Mouse (Mus musculus) midbrain, postnatal 0 days (tissue): ENCODE results near the gene Gpatch4. TPM values are rescaled to one million over a fixed set of nuclear protein-coding genes. Genes with fewer than 3 reads are reported as not detected.

ENCODE experiments used
- ATAC-seq: fragments of 200-750 bp; cut with Nextera tagmentation; 2 replicates; pipeline ENCODE4 v1.8.0; 2017; ENCODE audit warnings: moderate number of reproducible peaks, mild to moderate bottlenecking, moderate TSS enrichment, moderate library complexity; ENCODE audit not compliant: low FRiP score
- DNase-seq: peaks from one replicate; pipeline ENCODE4 v3.0.0-alpha.2; 2015; ENCODE audit warnings: low spot score
- H3K27ac ChIP-seq: fragments of 300-500 bp; sonication (generic); 2 replicates; pipeline ENCODE4 v1.5.1; 2014; ENCODE audit warnings: low read depth, mild to moderate bottlenecking, low read length, mixed read lengths
- H3K27me3 ChIP-seq: fragments of 300-500 bp; sonication (generic); 2 replicates; pipeline ENCODE4 v1.6.1; 2014; ENCODE audit warnings: low read length, control low read depth, mixed read lengths; ENCODE audit not compliant: insufficient read depth
- H3K36me3 ChIP-seq: fragments of 300-500 bp; sonication (generic); 2 replicates; pipeline ENCODE4 v1.6.1; 2014; ENCODE audit warnings: low read length, control low read depth, mixed read lengths; ENCODE audit not compliant: insufficient read depth
- H3K4me1 ChIP-seq: fragments of 300-500 bp; sonication (generic); 2 replicates; pipeline ENCODE4 v1.6.1; 2014; ENCODE audit warnings: mild to moderate bottlenecking, control low read depth, antibody characterized with exemption, low read length, mixed read lengths; ENCODE audit not compliant: insufficient read depth
- H3K4me2 ChIP-seq: fragments of 300-500 bp; sonication (generic); 2 replicates; pipeline ENCODE4 v1.6.1; 2014; ENCODE audit warnings: low read depth, mild to moderate bottlenecking, low read length, mixed read lengths; ENCODE audit not compliant: poor library complexity, severe bottlenecking
- H3K4me3 ChIP-seq: fragments of 300-500 bp; sonication (generic); 2 replicates; pipeline ENCODE4 v1.5.1; 2014; ENCODE audit warnings: low read depth, mild to moderate bottlenecking, low read length, moderate library complexity
- H3K9ac ChIP-seq: fragments of 300-500 bp; sonication (generic); replicated peaks from 2 replicates; pipeline ENCODE4 v1.6.1; 2014; ENCODE audit warnings: mild to moderate bottlenecking, low read length, moderate library complexity, mixed read lengths; ENCODE audit not compliant: poor library complexity, severe bottlenecking
- H3K9me3 ChIP-seq: fragments of 300-500 bp; sonication (generic); 2 replicates; pipeline ENCODE4 v1.6.1; 2016; ENCODE audit warnings: low read length, control low read depth
- CTCF ChIP-seq: IDR thresholded peaks from 2 replicates; pipeline ENCODE4 v1.5.1; 2016; ENCODE audit warnings: antibody characterized with exemption, mild to moderate bottlenecking
- WGBS: fragments of 180-500 bp; shearing (Covaris S2); extraction: QIAGEN DNeasy Blood & Tissue Kit; methylation state at CpG from one replicate; pipeline ENCODE4 v1.1.7; 2014; 5-methylcytosine and 5-hydroxymethylcytosine counted together
- polyA plus RNA-seq: library from polyadenylated mRNA; unstranded; fragments of >200 nt; fragmentation: Nextera tagmentation; extraction: Ambion mirVana; gene quantifications from 2 replicates; pipeline ENCODE4 v1.2.1, GENCODE M21; 2015
- total RNA-seq: library from RNA; depleted of rRNA; stranded (reverse); fragments of >200 nt; gene quantifications from 2 replicates; pipeline ENCODE4 v1.2.3, GENCODE M21; 2014

The Gpatch4 gene
- total and polyA plus RNA-seq, 2 experiments from 2014 or later = 7.8 to 35.7 TPM

- no peak overlapping the region for H3K27ac ChIP-seq
- no peak overlapping the region for H3K9ac ChIP-seq
- H3K9me3 ChIP-seq = no peaks in the 10 kb centered on the region
- WGBS = 12% methylated on average over 6 of the region's 6 CpGs
- H3K36me3 ChIP-seq = no peaks in the 10 kb centered on the region
- TF ChIP-seq CTCF = peak; percentile 60
- H3K27me3 ChIP-seq = 0 out of 2 replicates have a peak, but pooled peaks cover 3% of the 10 kb centered on the region
- no peak for ATAC-seq
- no peak overlapping the region for H3K4me3 ChIP-seq
- H3K4me2 ChIP-seq = no peak overlapping the region
- no peak for DNase-seq
- H3K4me1 ChIP-seq = no peaks in the 10 kb centered on the region
These were observed 32.2 kb upstream of the Gpatch4 start for GRCm38 (mm10) chr3:88010634-88011265.

DNA sequence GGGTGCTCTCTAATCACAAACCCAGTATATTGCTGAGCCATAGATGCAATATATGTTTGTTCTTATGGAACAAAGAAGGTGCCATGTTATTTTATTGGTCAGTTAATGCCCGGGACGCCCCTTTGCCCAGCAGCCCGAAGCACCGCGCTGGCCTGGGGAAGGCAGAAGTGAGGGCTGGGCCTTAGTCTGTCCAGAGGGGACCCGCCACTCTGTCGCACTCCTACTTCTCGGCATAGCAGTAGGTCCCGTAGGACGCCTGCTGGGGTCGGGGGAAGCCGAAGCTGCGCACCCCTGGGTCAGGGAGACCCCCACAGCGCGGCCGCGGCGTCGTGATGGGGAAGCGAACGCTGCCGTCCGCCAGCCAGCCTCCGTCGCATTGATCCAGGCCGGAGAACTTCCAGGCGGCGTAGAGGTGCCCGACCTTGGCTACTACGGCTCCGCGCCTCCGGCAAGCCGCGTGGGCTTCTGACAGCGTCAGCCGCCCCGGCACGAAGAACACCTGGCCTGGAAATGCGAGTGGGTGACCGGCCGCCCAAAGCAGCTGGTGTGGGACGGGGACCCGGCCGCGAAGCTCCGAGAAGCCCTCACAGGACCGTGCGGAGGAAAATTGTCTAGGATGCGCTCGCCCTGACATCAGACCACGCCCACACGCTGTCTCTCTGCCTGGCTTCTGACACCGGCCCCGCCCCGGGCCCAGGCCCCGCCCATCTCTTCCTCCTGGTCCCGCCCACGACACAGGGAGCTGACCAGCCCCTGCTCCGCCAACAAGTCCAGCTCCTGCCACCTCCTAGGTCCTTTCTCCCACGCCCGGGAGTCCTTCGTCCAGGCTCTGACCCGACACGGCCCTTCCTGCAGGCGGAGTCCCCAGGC lies 20.4 kb upstream of the Gpatch4 start:
- peak; percentile 80 for ATAC-seq
- peak overlapping the region; percentile 55 for H3K4me3 ChIP-seq
- TF ChIP-seq CTCF = no peak
- peak overlapping the region; percentile 59 for H3K9ac ChIP-seq
- WGBS = 2% methylated on average over 58 of the region's 66 CpGs
- no peaks in the 10 kb centered on the region for H3K9me3 ChIP-seq
- H3K27me3 ChIP-seq = peaks cover 50% of the 10 kb centered on the region
- peak; percentile 80 for DNase-seq
- no peaks in the 10 kb centered on the region for H3K36me3 ChIP-seq
- H3K4me2 ChIP-seq = peak overlapping the region; percentile 89
- H3K27ac ChIP-seq = no peak overlapping the region
- 0 out of 2 replicates have a peak, but pooled peaks cover 5% of the 10 kb centered on the region for H3K4me1 ChIP-seq

- DNase-seq (no peak), ATAC-seq (peak; percentile 73)
- Histone ChIP-seq H3K9ac (peak overlapping the region; percentile 59), H3K4me1 (0 out of 2 replicates have a peak, but pooled peaks cover 5% of the 10 kb centered on the region), H3K27me3 (peaks cover 47% of the 10 kb centered on the region), H3K36me3 (no peaks in the 10 kb centered on the region), H3K4me3 (peak overlapping the region; percentile 55), H3K27ac (no peak overlapping the region), H3K4me2 (peak overlapping the region; percentile 89), H3K9me3 (no peaks in the 10 kb centered on the region)
- no peak for TF ChIP-seq CTCF
- WGBS = under 1% methylated on average over 78 of the region's 81 CpGs
These were observed 19.5 kb upstream of the Gpatch4 start for GRCm38 (mm10) chr3:88023192-88024074.

GRCm38 (mm10) chr3:88026823-88027222 lies 16.1 kb upstream of the Gpatch4 start:
- Histone ChIP-seq H3K4me1 (0 out of 2 replicates have a peak, but pooled peaks cover 5% of the 10 kb centered on the region), H3K27me3 (peaks cover 36% of the 10 kb centered on the region), H3K4me2 (no peak overlapping the region), H3K9me3 (no peaks in the 10 kb centered on the region), H3K4me3 (no peak overlapping the region), H3K36me3 (no peaks in the 10 kb centered on the region), H3K27ac (no peak overlapping the region), H3K9ac (no peak overlapping the region)
- TF ChIP-seq CTCF = no peak
- 66% methylated on average over 7 of the region's 7 CpGs for WGBS
- DNase-seq (no peak), ATAC-seq (no peak)

GRCm38 (mm10) chr3:88027434-88028186 lies 15.3 kb upstream of the Gpatch4 start, which contains the start of gene Hapln2:
TSS of gene Hapln2 (minus strand) at chr3:88027583.
- no peak within 1 kb of the TSS for H3K4me2 ChIP-seq
- no peaks in the 10 kb centered on the region for H3K9me3 ChIP-seq
- H3K27ac ChIP-seq = no peak within 1 kb of the TSS
- H3K9ac ChIP-seq = no peak within 1 kb of the TSS
- no peaks in the 10 kb centered on the region for H3K36me3 ChIP-seq
- H3K4me1 ChIP-seq = 0 out of 2 replicates have a peak, but pooled peaks cover 5% of the 10 kb centered on the region
- ATAC-seq (no peak), DNase-seq (no peak)
- 50% methylated on average over 5 of the region's 5 CpGs for WGBS
- peaks cover 36% of the 10 kb centered on the region for H3K27me3 ChIP-seq
- H3K4me3 ChIP-seq = no peak within 1 kb of the TSS
- peak; percentile 50 for TF ChIP-seq CTCF
